Mouse (Mus musculus): ENCODE results near the gene Hoxa4. TPM values are rescaled to one million over a fixed set of nuclear protein-coding genes. Genes with fewer than 3 reads are reported as not detected.
A peak's percentile ranks its signal among the peaks of the same experiment; 100 is the strongest.

The Hoxa4 gene
- total and polyA plus RNA-seq, 2 experiments from 2014 or later, result 0.08 to 0.38 TPM

- H3K4me2 ChIP-seq (ENCODE audit: low read depth, low read length), result peak within 1 kb of the TSS; percentile 56
- DNase-seq (ENCODE audit: low spot score) (no peak), ATAC-seq (ENCODE audit: insufficient read depth, low read depth) (no peak; the same call in 1 of the 2 replicates)
- under 1% methylated on average over 65 of the region's 65 CpGs for WGBS
- no peaks in the 10 kb centered on the region for H3K36me3 ChIP-seq (replicated peaks; ENCODE audit: control insufficient read depth, insufficient read depth, low read length)
- TF ChIP-seq EP300 (IDR thresholded peaks at IDR 0.05; ENCODE audit: low read depth), result no peak
- peak; percentile 64 for TF ChIP-seq CTCF (IDR thresholded peaks at IDR 0.05; ENCODE audit: low read depth)
- no peaks in the 10 kb centered on the region for H3K9me3 ChIP-seq (replicated peaks; ENCODE audit: control insufficient read depth, low read length)
- no peak within 1 kb of the TSS for H3K27ac ChIP-seq (ENCODE audit: low read depth)
- no peak within 1 kb of the TSS; the same call in 1 of the 2 replicates for H3K9ac ChIP-seq (replicated peaks; ENCODE audit: low read depth, low read length)
- no peaks in the 10 kb centered on the region for H3K4me1 ChIP-seq (ENCODE audit: control insufficient read depth, insufficient read depth)
- H3K4me3 ChIP-seq (ENCODE audit: low read depth, low read length), result peak within 1 kb of the TSS; percentile 48
- H3K27me3 ChIP-seq (ENCODE audit: control insufficient read depth, insufficient read depth, low read length), result peaks cover 99% of the 10 kb centered on the region
Measured at GRCm38 (mm10) chr6:52204050-52204752, 12.6 kb upstream of the Hoxa4 start, which contains the start of gene Hoxa5. Gene Hoxa5, minus strand, starts transcription at chr6:52204587.

DNA sequence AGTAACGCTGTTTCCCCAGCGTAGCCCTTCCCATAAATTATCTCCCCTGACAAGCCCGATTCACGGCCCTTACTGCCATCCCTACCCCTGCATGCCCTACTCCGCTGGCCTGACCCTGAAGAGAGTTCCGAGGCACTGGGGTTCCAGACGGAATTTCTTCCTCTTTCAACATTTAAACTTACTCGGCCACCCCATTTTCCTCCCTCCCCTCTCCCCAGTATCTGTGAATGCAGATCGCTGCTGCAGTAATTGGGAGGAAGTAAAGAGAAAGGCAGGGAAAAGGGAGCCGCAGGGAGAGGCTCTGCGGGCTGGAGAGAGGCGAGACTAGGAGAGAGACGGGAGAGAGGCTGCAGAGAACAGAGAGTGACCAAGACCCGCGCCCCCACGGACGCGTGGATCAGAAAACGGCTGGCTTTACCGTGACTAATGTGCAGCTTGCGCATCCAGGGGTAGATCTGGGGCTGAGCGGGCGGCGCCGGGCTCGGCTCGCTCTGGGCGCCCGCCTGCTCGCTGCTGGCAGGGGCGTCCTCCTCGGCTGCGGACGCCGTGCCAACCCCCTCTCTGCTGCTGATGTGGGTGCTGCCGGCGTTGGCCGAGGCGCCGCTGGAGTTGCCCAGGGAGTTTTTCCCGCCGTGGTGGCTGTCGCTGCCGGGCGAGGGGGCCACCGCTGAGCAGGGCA lies 12.0 kb upstream of the Hoxa4 start:
- ATAC-seq (ENCODE audit: insufficient read depth, low read depth) (0 out of 2 replicates have a peak, but pooled peaks have one; percentile 27), DNase-seq (ENCODE audit: low spot score) (no peak)
- Histone ChIP-seq H3K9ac (replicated peaks; ENCODE audit: low read depth, low read length) (no peak overlapping the region; the same call in 1 of the 2 replicates), H3K27ac (ENCODE audit: low read depth) (no peak overlapping the region), H3K4me3 (ENCODE audit: low read depth, low read length) (peak overlapping the region; percentile 48), H3K4me1 (ENCODE audit: control insufficient read depth, insufficient read depth) (no peaks in the 10 kb centered on the region), H3K9me3 (replicated peaks; ENCODE audit: control insufficient read depth, low read length) (no peaks in the 10 kb centered on the region), H3K36me3 (replicated peaks; ENCODE audit: control insufficient read depth, insufficient read depth, low read length) (no peaks in the 10 kb centered on the region), H3K4me2 (ENCODE audit: low read depth, low read length) (peak overlapping the region; percentile 56), H3K27me3 (ENCODE audit: control insufficient read depth, insufficient read depth, low read length) (peaks cover 99% of the 10 kb centered on the region)
- TF ChIP-seq CTCF (IDR thresholded peaks at IDR 0.05; ENCODE audit: low read depth), result no peak
- TF ChIP-seq EP300 (IDR thresholded peaks at IDR 0.05; ENCODE audit: low read depth), result no peak
- 2% methylated on average over 46 of the region's 46 CpGs for WGBS

DNA sequence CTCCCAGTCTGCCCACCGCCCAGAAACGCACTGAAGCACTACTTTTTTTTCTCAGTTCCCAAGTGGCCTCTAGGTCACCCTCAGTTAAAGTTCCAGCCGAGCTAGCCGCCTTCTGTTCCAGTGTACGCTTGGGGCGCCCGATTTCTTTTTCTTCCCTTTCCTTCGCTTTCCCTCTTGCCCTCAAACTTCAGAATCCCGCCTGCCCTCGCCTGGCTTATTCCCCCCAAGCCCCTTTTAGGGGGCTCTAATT lies 11.5 kb upstream of the Hoxa4 start:
- DNase-seq (ENCODE audit: low spot score) (no peak), ATAC-seq (ENCODE audit: insufficient read depth, low read depth) (no peak)
- Histone ChIP-seq H3K9me3 (replicated peaks; ENCODE audit: control insufficient read depth, low read length) (no peaks in the 10 kb centered on the region), H3K4me1 (ENCODE audit: control insufficient read depth, insufficient read depth) (no peaks in the 10 kb centered on the region), H3K27me3 (ENCODE audit: control insufficient read depth, insufficient read depth, low read length) (peaks cover 99% of the 10 kb centered on the region), H3K36me3 (replicated peaks; ENCODE audit: control insufficient read depth, insufficient read depth, low read length) (no peaks in the 10 kb centered on the region), H3K27ac (ENCODE audit: low read depth) (no peak overlapping the region), H3K4me3 (ENCODE audit: low read depth, low read length) (peak overlapping the region; percentile 48), H3K9ac (replicated peaks; ENCODE audit: low read depth, low read length) (no peak overlapping the region), H3K4me2 (ENCODE audit: low read depth, low read length) (peak overlapping the region; percentile 56)
- WGBS, result 4% methylated on average over 10 of the region's 10 CpGs
- no peak for TF ChIP-seq EP300 (IDR thresholded peaks at IDR 0.05; ENCODE audit: low read depth)
- no peak for TF ChIP-seq CTCF (IDR thresholded peaks at IDR 0.05; ENCODE audit: low read depth)

DNA sequence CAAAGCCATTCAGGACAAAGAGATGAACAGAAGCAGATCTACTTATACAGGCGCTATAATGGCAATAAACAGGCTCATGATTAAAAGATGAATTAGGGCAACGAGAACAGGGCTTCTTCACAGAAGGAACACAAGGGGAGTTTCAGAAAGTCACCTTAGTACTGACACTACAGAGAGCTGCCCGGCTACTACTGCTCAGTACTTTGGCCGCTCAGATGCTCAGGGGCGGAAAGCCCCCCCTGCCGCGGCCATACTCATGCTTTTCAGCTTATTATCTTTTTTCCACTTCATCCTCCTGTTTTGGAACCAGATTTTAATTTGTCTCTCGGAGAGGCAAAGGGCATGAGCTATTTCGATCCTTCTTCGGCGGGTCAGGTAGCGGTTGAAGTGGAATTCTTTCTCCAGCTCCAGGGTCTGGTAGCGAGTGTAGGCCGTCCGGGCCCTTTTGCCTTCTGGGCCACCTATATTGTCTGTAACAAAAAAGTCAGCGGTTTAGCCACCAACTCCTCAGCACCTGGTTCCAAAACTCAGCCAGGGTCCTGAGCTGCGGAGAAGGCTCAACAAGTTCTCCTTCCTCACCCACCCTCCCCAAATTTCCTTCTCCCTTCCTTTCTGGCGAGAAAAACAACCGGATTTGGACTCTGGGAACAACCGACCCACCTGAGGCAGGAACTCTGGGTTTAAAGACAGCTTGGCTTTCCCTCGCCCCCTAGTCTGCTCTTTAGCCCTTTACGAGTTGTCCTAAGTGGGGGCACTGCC lies 11.0 kb upstream of the Hoxa4 start:
- H3K36me3 ChIP-seq (replicated peaks; ENCODE audit: control insufficient read depth, insufficient read depth, low read length), result no peaks in the 10 kb centered on the region
- no peak overlapping the region for H3K27ac ChIP-seq (ENCODE audit: low read depth)
- peaks cover 100% of the 10 kb centered on the region for H3K27me3 ChIP-seq (ENCODE audit: control insufficient read depth, insufficient read depth, low read length)
- no peak overlapping the region for H3K9ac ChIP-seq (replicated peaks; ENCODE audit: low read depth, low read length)
- DNase-seq (ENCODE audit: low spot score) (no peak), ATAC-seq (ENCODE audit: insufficient read depth, low read depth) (no peak)
- peak overlapping the region; percentile 48 for H3K4me3 ChIP-seq (ENCODE audit: low read depth, low read length)
- H3K4me1 ChIP-seq (ENCODE audit: control insufficient read depth, insufficient read depth), result no peaks in the 10 kb centered on the region
- H3K4me2 ChIP-seq (ENCODE audit: low read depth, low read length), result peak overlapping the region; percentile 56
- H3K9me3 ChIP-seq (replicated peaks; ENCODE audit: control insufficient read depth, low read length), result no peaks in the 10 kb centered on the region
- 15% methylated on average over 22 of the region's 22 CpGs for WGBS
- TF ChIP-seq EP300 (IDR thresholded peaks at IDR 0.05; ENCODE audit: low read depth) (no peak), CTCF (IDR thresholded peaks at IDR 0.05; ENCODE audit: low read depth) (no peak)

DNA sequence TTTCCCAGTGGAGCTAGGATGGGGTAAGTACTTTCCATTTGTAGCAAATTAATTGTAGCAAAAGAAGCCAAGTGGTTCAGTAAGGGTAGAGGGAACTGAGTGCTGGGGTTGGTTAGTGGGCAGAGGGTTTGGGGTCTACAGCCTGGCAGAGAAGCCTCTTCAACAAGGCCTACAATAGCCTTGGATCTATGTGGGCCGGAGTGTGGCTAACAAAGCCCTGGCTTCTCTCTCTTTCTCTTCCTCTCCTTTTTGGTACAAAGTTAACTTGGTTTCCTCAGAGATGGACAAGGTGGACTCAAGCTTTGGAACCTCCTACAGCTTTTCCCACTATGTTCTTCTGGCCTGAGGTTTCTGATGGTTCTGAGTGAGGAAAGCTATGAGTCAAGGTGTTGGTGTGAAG lies 9.7 kb upstream of the Hoxa4 start:
- Histone ChIP-seq H3K27me3 (ENCODE audit: control insufficient read depth, insufficient read depth, low read length) (peaks cover 100% of the 10 kb centered on the region), H3K4me2 (ENCODE audit: low read depth, low read length) (no peak overlapping the region)
- 21% methylated on average over 1 of the region's 1 CpGs for WGBS

More for the DNA sequence above, 9.7 kb upstream of the Hoxa4 start:
- H3K27ac ChIP-seq (ENCODE audit: low read depth), result no peak overlapping the region
- no peak for TF ChIP-seq CTCF (IDR thresholded peaks at IDR 0.05; ENCODE audit: low read depth)
- TF ChIP-seq EP300 (IDR thresholded peaks at IDR 0.05; ENCODE audit: low read depth), result no peak
- no peaks in the 10 kb centered on the region for H3K36me3 ChIP-seq (replicated peaks; ENCODE audit: control insufficient read depth, insufficient read depth, low read length)
- ATAC-seq (ENCODE audit: insufficient read depth, low read depth), result no peak
- no peak overlapping the region for H3K4me3 ChIP-seq (ENCODE audit: low read depth, low read length)
- DNase-seq (ENCODE audit: low spot score), result no peak
- no peak overlapping the region for H3K9ac ChIP-seq (replicated peaks; ENCODE audit: low read depth, low read length)
- H3K4me1 ChIP-seq (ENCODE audit: control insufficient read depth, insufficient read depth), result no peaks in the 10 kb centered on the region
- H3K9me3 ChIP-seq (replicated peaks; ENCODE audit: control insufficient read depth, low read length), result no peaks in the 10 kb centered on the region
